Mouse (Mus musculus) MEL (cell line): ENCODE results near the gene Tbxa2r. TPM values are rescaled to one million over a fixed set of nuclear protein-coding genes. Genes with fewer than 3 reads are reported as not detected.
A peak's percentile ranks its signal among the peaks of the same experiment; 100 is the strongest.

Experiments used
- DNase-seq: peaks from one replicate; pipeline ENCODE4 v3.0.0; 2011; ENCODE audit warnings: low read depth, low spot score
- H3K27ac ChIP-seq: 2 replicates; pipeline ENCODE4 v1.5.1; 2012; ENCODE audit warnings: low read depth, mild to moderate bottlenecking, control low read depth, low read length, moderate library complexity; ENCODE audit not compliant: control insufficient read depth
- H3K27me3 ChIP-seq, 2 experiments: fragments of 150-350 bp in 1 of 2; sonication (generic) in 1 of 2; 2 replicates each; pipeline ENCODE4 v1.6.1; 2012; ENCODE audit warnings: low read length in 2 of 2, mild to moderate bottlenecking in 2 of 2, improper control_type of control experiment in 1 of 2, moderate library complexity in 1 of 2; ENCODE audit not compliant: insufficient read depth in 2 of 2, control insufficient read depth in 1 of 2
- H3K36me3 ChIP-seq, 2 experiments: 2 replicates each; pipeline ENCODE4 v1.6.1; 2012 to 2014; ENCODE audit warnings: low read length in 2 of 2, improper control_type of control experiment in 1 of 2, inconsistent platforms in 1 of 2, mild to moderate bottlenecking in 1 of 2; ENCODE audit not compliant: insufficient read depth in 2 of 2, control insufficient read depth in 1 of 2
- H3K4me1 ChIP-seq, 2 experiments: fragments of 150-350 bp in 1 of 2; sonication (generic) in 1 of 2; 2 replicates each; pipeline ENCODE4 v1.6.1; 2012; ENCODE audit warnings: low read length in 2 of 2, improper control_type of control experiment in 1 of 2, mild to moderate bottlenecking in 1 of 2; ENCODE audit not compliant: insufficient read depth in 2 of 2, control insufficient read depth in 1 of 2
- H3K4me3 ChIP-seq, 2 experiments: fragments of 150-350 bp in 1 of 2; sonication (generic) in 1 of 2; 2 replicates each; pipeline ENCODE4 v1.5.1; 2012; ENCODE audit warnings: low read depth in 2 of 2, low read length in 2 of 2, mild to moderate bottlenecking in 2 of 2, moderate library complexity in 2 of 2, control low read depth in 1 of 2, improper control_type of control experiment in 1 of 2; ENCODE audit not compliant: control insufficient read depth in 1 of 2, insufficient read depth in 1 of 2
- H3K79me2 ChIP-seq: 2 replicates; pipeline ENCODE4 v1.6.1; 2012; ENCODE audit warnings: mild to moderate bottlenecking, low read length, moderate library complexity; ENCODE audit not compliant: control insufficient read depth, poor library complexity, insufficient read depth
- H3K9ac ChIP-seq: 2 replicates; pipeline ENCODE4 v1.6.1; 2012; ENCODE audit warnings: low read depth, mild to moderate bottlenecking, control low read depth, low read length, moderate library complexity; ENCODE audit not compliant: control insufficient read depth, poor library complexity, severe bottlenecking
- H3K9me3 ChIP-seq: fragments of 150-350 bp; sonication (generic); replicated peaks from 2 replicates; pipeline ENCODE4 v1.6.1; 2012; ENCODE audit warnings: mild to moderate bottlenecking, low read length, improper control_type of control experiment, moderate library complexity; ENCODE audit not compliant: insufficient read depth
- BHLHE40 ChIP-seq: IDR thresholded peaks from 2 replicates; pipeline ENCODE4 v1.6.1; 2012; ENCODE audit warnings: low read depth, mild to moderate bottlenecking, inconsistent platforms, low read length, improper control_type of control experiment, borderline replicate concordance
- CHD1 ChIP-seq: IDR thresholded peaks from 2 replicates; pipeline ENCODE4 v1.6.1; 2012; ENCODE audit warnings: low read depth, mild to moderate bottlenecking, inconsistent platforms, low read length, improper control_type of control experiment
- CHD2 ChIP-seq: IDR thresholded peaks from 2 replicates; pipeline ENCODE4 v1.6.1; 2011; ENCODE audit warnings: low read length, improper control_type of control experiment
- CTCF ChIP-seq, 3 experiments: IDR thresholded peaks in 2 of 3; conservative IDR thresholded peaks in 1 of 3; 2 replicates each; pipeline ENCODE4 v1.5.1; 2011 to 2012; ENCODE audit warnings: low read length in 3 of 3, low read depth in 2 of 3, mild to moderate bottlenecking in 2 of 3, improper control_type of control experiment in 1 of 3, inconsistent platforms in 1 of 3, mixed read lengths in 1 of 3, moderate library complexity in 1 of 3; ENCODE audit not compliant: control insufficient read depth in 1 of 3, insufficient read depth in 1 of 3, poor library complexity in 1 of 3, severe bottlenecking in 1 of 3
- E2F4 ChIP-seq: IDR thresholded peaks from 2 replicates; pipeline ENCODE4 v1.6.1; 2011; ENCODE audit warnings: low read depth, low read length, improper control_type of control experiment, borderline replicate concordance
- ELF1 ChIP-seq: IDR thresholded peaks from 2 replicates; pipeline ENCODE4 v1.6.1; 2014; ENCODE audit warnings: low read depth, mild to moderate bottlenecking, inconsistent platforms, low read length, improper control_type of control experiment, moderate library complexity
- EP300 ChIP-seq, 2 experiments: IDR thresholded peaks; 2 replicates each; pipeline ENCODE4 v1.6.1; 2011; ENCODE audit warnings: improper control_type of control experiment in 2 of 2, low read length in 2 of 2, low read depth in 1 of 2, mild to moderate bottlenecking in 1 of 2
- ETS1 ChIP-seq: IDR thresholded peaks from 2 replicates; pipeline ENCODE4 v1.6.1; 2012; ENCODE audit warnings: low read depth, mild to moderate bottlenecking, inconsistent platforms, low read length, improper control_type of control experiment, moderate library complexity
- GABPA ChIP-seq: IDR thresholded peaks from 2 replicates; pipeline ENCODE4 v1.6.1; 2012; ENCODE audit warnings: low read depth, mild to moderate bottlenecking, inconsistent platforms, low read length, improper control_type of control experiment, moderate library complexity
- GATA1 ChIP-seq: IDR thresholded peaks from 2 replicates; pipeline ENCODE4 v1.6.1; 2011; ENCODE audit warnings: low read depth, low read length, improper control_type of control experiment
- HCFC1 ChIP-seq: IDR thresholded peaks from 2 replicates; pipeline ENCODE4 v1.6.1; 2012; ENCODE audit warnings: low read depth, mild to moderate bottlenecking, inconsistent platforms, low read length, improper control_type of control experiment, moderate library complexity
- JUND ChIP-seq: IDR thresholded peaks from 2 replicates; pipeline ENCODE4 v1.6.1; 2011; ENCODE audit warnings: low read depth, mild to moderate bottlenecking, improper control_type of control experiment, low read length
- KAT2A ChIP-seq: conservative IDR thresholded peaks from 2 replicates; pipeline ENCODE4 v1.6.1; 2012; ENCODE audit warnings: low read depth, low read length, improper control_type of control experiment, inconsistent platforms
- MAFK ChIP-seq: IDR thresholded peaks from 2 replicates; pipeline ENCODE4 v1.6.1; 2011; ENCODE audit warnings: low read depth, mild to moderate bottlenecking, low read length, improper control_type of control experiment, borderline replicate concordance
- MAX ChIP-seq: IDR thresholded peaks from 2 replicates; pipeline ENCODE4 v1.6.1; 2011; ENCODE audit warnings: low read length, improper control_type of control experiment
- MAZ ChIP-seq: IDR thresholded peaks from 2 replicates; pipeline ENCODE4 v1.6.1; 2012; ENCODE audit warnings: low read depth, mild to moderate bottlenecking, inconsistent platforms, low read length, improper control_type of control experiment
- MEF2A ChIP-seq: IDR thresholded peaks from 2 replicates; pipeline ENCODE4 v1.6.1; 2014; ENCODE audit warnings: low read depth, mild to moderate bottlenecking, inconsistent platforms, low read length, improper control_type of control experiment; ENCODE audit not compliant: poor library complexity, insufficient replicate concordance, severe bottlenecking; ENCODE audit errors: extremely low read depth
- MXI1 ChIP-seq: IDR thresholded peaks from 2 replicates; pipeline ENCODE4 v1.6.1; 2011; ENCODE audit warnings: mild to moderate bottlenecking, low read depth, low read length, improper control_type of control experiment
- MYB ChIP-seq: IDR thresholded peaks from 2 replicates; pipeline ENCODE4 v1.6.1; 2011; ENCODE audit warnings: mild to moderate bottlenecking, low read depth, low read length, improper control_type of control experiment
- MYC ChIP-seq: IDR thresholded peaks from 2 replicates; pipeline ENCODE4 v1.6.1; 2011; ENCODE audit warnings: low read depth, mild to moderate bottlenecking, low read length, improper control_type of control experiment, moderate library complexity
- NELFE ChIP-seq: IDR thresholded peaks from 2 replicates; pipeline ENCODE4 v1.6.1; 2011; ENCODE audit warnings: low read depth, low read length, improper control_type of control experiment
- NRF1 ChIP-seq: IDR thresholded peaks from 2 replicates; pipeline ENCODE4 v1.6.1; 2014; ENCODE audit warnings: low read depth, mild to moderate bottlenecking, inconsistent platforms, low read length, improper control_type of control experiment, moderate library complexity; ENCODE audit not compliant: poor library complexity, insufficient read depth, severe bottlenecking
- POLR2A ChIP-seq, 2 experiments: IDR thresholded peaks; 2 replicates each; pipeline ENCODE4 v1.6.1; 2011 to 2012; ENCODE audit warnings: low read length in 2 of 2, mild to moderate bottlenecking in 2 of 2, control low read depth in 1 of 2, improper control_type of control experiment in 1 of 2, low read depth in 1 of 2, moderate library complexity in 1 of 2; ENCODE audit not compliant: control insufficient read depth in 1 of 2, insufficient read depth in 1 of 2, poor library complexity in 1 of 2
- POLR2AphosphoS2 ChIP-seq: IDR thresholded peaks from 2 replicates; pipeline ENCODE4 v1.6.1; 2011; ENCODE audit warnings: low read length, improper control_type of control experiment
- POLR2AphosphoS5 ChIP-seq: IDR thresholded peaks from 2 replicates; pipeline ENCODE4 v1.6.1; 2012; ENCODE audit warnings: low read depth, borderline replicate concordance, mild to moderate bottlenecking, inconsistent platforms, low read length, moderate library complexity, mixed read lengths
- RCOR1 ChIP-seq: IDR thresholded peaks from 2 replicates; pipeline ENCODE4 v1.6.1; 2012; ENCODE audit warnings: low read depth, mild to moderate bottlenecking, inconsistent platforms, low read length, improper control_type of control experiment
- SIN3A ChIP-seq: IDR thresholded peaks from 2 replicates; pipeline ENCODE4 v1.6.1; 2012; ENCODE audit warnings: low read length, improper control_type of control experiment, inconsistent platforms
- SMC3 ChIP-seq: IDR thresholded peaks from 2 replicates; pipeline ENCODE4 v1.6.1; 2011; ENCODE audit warnings: low read depth, low read length, improper control_type of control experiment
- TAL1 ChIP-seq: IDR thresholded peaks from 2 replicates; pipeline ENCODE4 v1.6.1; 2012; ENCODE audit warnings: mild to moderate bottlenecking, inconsistent platforms, low read length, moderate library complexity, mixed read lengths
- TBP ChIP-seq: IDR thresholded peaks from 2 replicates; pipeline ENCODE4 v1.8.0; 2011; ENCODE audit warnings: low read depth, low read length, improper control_type of control experiment
- TCF12 ChIP-seq: IDR thresholded peaks from 2 replicates; pipeline ENCODE4 v1.6.1; 2014; ENCODE audit warnings: low read depth, mild to moderate bottlenecking, inconsistent platforms, low read length, improper control_type of control experiment, moderate library complexity
- UBTF ChIP-seq: IDR thresholded peaks from 2 replicates; pipeline ENCODE4 v1.6.1; 2012; ENCODE audit warnings: low read depth, mild to moderate bottlenecking, inconsistent platforms, low read length, improper control_type of control experiment, moderate library complexity, borderline replicate concordance; ENCODE audit not compliant: insufficient read depth
- USF1 ChIP-seq: IDR thresholded peaks from 2 replicates; pipeline ENCODE4 v1.6.1; 2014; ENCODE audit warnings: low read depth, mild to moderate bottlenecking, inconsistent platforms, low read length, improper control_type of control experiment, moderate library complexity
- USF2 ChIP-seq, 2 experiments: IDR thresholded peaks; 2 replicates each; pipeline ENCODE4 v1.6.1; 2011 to 2012; ENCODE audit warnings: improper control_type of control experiment in 2 of 2, low read length in 2 of 2, borderline replicate concordance in 1 of 2, inconsistent platforms in 1 of 2, low read depth in 1 of 2, mild to moderate bottlenecking in 1 of 2; ENCODE audit not compliant: insufficient read depth in 1 of 2
- ZNF384 ChIP-seq: IDR thresholded peaks from 2 replicates; pipeline ENCODE4 v1.6.1; 2012; ENCODE audit warnings: low read depth, mild to moderate bottlenecking, inconsistent platforms, low read length, improper control_type of control experiment
- polyA plus RNA-seq, 2 experiments: library from polyadenylated mRNA; stranded (reverse) in 1 of 2; unstranded in 1 of 2; fragments of >175 nt in 1 of 2; fragments of >200 nt in 1 of 2; gene quantifications; 2 replicates each; pipeline versions ENCODE4 v1.2.1 to v1.2.4; 2012; ENCODE audit warnings: low replicate concordance in 2 of 2, low read depth in 1 of 2; ENCODE audit not compliant: insufficient read length in 2 of 2, insufficient read depth in 1 of 2, missing spikeins in 1 of 2
- total RNA-seq: library from RNA; depleted of rRNA; stranded (reverse); fragments of 300-350 nt; gene quantifications from 2 replicates; pipeline ENCODE4 v1.2.3, GENCODE M21; 2012

The Tbxa2r gene
- total and polyA plus RNA-seq, 3 experiments, result 0.31 TPM; not detected in 2

- Histone ChIP-seq H3K9ac (no peak overlapping the region; the same call in 1 of the 2 replicates), H3K36me3 (peaks cover 0 to 39% of the 10 kb centered on the region in 2 experiments; a peak in 2 of 4 replicates), H3K4me1 (peaks cover 26 to 50% of the 10 kb centered on the region in 2 experiments), H3K27me3 (no peaks in the 10 kb centered on the region), H3K79me2 (peaks cover 28% of the 10 kb centered on the region), H3K9me3 (no peaks in the 10 kb centered on the region)
- peak; percentile 98 for DNase-seq
- peak; percentile 85; the same call in 1 of the 2 replicates for TF ChIP-seq MAFK
- peak in 1 of 2 experiments; percentile 41; a peak in 1 of 4 replicates for TF ChIP-seq POLR2A (IDR thresholded peaks at IDR 0.05; ENCODE audit: control insufficient read depth in 1 of 2, insufficient read depth in 1 of 2, low read depth in 1 of 2, low read length in 2 of 2, poor library complexity in 1 of 2)
- peak; percentile 32; the same call in 1 of the 2 replicates for TF ChIP-seq TBP
- peak; percentile 93 for TF ChIP-seq MAZ
- peak; percentile 77 for TF ChIP-seq POLR2AphosphoS2
- peak; percentile 99 for TF ChIP-seq BHLHE40
- no peak; the same call in 1 of the 2 replicates for TF ChIP-seq SMC3
- no peak; the same call in 1 of the 2 replicates for TF ChIP-seq JUND
- TF ChIP-seq TAL1, result peak; percentile 100
- TF ChIP-seq MYC, result peak; percentile 95
- peak; percentile 97 for TF ChIP-seq MAX
- TF ChIP-seq MYB, result peak; percentile 91
- peak; percentile 71; the same call in 1 of the 2 replicates for TF ChIP-seq MEF2A
- TF ChIP-seq USF1, result peak; percentile 67
- no peak for TF ChIP-seq CHD1
- TF ChIP-seq POLR2AphosphoS5, result no peak
- peak; percentile 97 to 99 for TF ChIP-seq EP300 (IDR thresholded peaks at IDR 0.05; ENCODE audit: low read depth in 1 of 2, low read length in 2 of 2)
- TF ChIP-seq SIN3A, result peak; percentile 100
- TF ChIP-seq ZNF384, result peak; percentile 97
- TF ChIP-seq CTCF (IDR thresholded peaks at IDR 0.05 in 2 of 3, conservative IDR thresholded peaks at IDR 0.05 in 1 of 3; ENCODE audit: control insufficient read depth in 1 of 3, insufficient read depth in 1 of 3, low read depth in 2 of 3, low read length in 3 of 3, poor library complexity in 1 of 3, severe bottlenecking in 1 of 3), result no peak
- peak; percentile 100 for TF ChIP-seq TCF12
- peak; percentile 99 for TF ChIP-seq ETS1
- TF ChIP-seq GATA1, result peak; percentile 98
- TF ChIP-seq USF2 (IDR thresholded peaks at IDR 0.05; ENCODE audit: borderline replicate concordance in 1 of 2, insufficient read depth in 1 of 2, low read depth in 1 of 2, low read length in 2 of 2), result no peak
- TF ChIP-seq RCOR1, result peak; percentile 98
- peak; percentile 97 for TF ChIP-seq MXI1
- TF ChIP-seq UBTF, result no peak
- TF ChIP-seq ELF1, result 0 out of 2 replicates have a peak, but pooled peaks have one; percentile 50
- TF ChIP-seq HCFC1, result peak; percentile 57; the same call in 1 of the 2 replicates
- TF ChIP-seq NRF1, result no peak
- TF ChIP-seq KAT2A, result no peak; the same call in 1 of the 2 replicates
- TF ChIP-seq E2F4, result 0 out of 2 replicates have a peak, but pooled peaks have one; percentile 50
- peak; percentile 36 for TF ChIP-seq CHD2
- TF ChIP-seq GABPA, result peak; percentile 63; the same call in 1 of the 2 replicates
- TF ChIP-seq NELFE, result peak; percentile 49
- TF ChIP-seq, all 39 proteins: peak for 26
- Histone ChIP-seq H3K4me3 (no peak overlapping the region), H3K27ac (peak overlapping the region; percentile 92)
Measured at GRCm38 (mm10) chr10:81382039-81382438, 53.5 kb downstream of the Tbxa2r start.
